In the genomic region with DNA sequence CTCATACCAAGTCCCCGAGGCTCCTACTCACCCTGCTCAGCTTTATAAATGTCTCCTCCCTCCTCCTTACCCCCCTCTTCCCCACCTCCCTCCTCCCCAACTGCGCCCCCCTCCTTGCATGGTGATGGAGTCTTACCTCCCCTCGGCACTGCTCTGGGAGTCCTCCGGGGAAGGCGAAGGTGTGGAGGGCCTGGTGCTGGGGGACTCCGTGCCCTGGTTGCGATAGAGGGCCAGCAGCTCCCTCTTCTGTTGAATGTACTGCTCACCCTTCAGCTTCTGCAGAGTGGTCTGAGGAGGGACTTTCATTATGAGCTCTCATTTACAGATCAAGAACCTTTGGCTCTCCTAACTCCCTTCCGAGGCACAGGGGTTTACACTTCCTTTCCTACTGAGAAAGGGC, we compare ENCODE assay signal across 9 mouse cellular contexts. TPM values are rescaled to one million over a fixed set of nuclear protein-coding genes. Genes with fewer than 3 reads are reported as not detected.
DNase-seq lines count a peak whose midpoint lies in the region; ATAC-seq lines count a peak whose summit lies in the region.
"Had no signal": no experiment of that assay in that cellular context is flagged by ENCODE, and none has a peak within 500 bp of the region (broad histone marks: within the 10 kb centered on the region; RNA-seq: fewer than 3 reads in every experiment).

No protein-coding gene starts in this region.

- H3K36me3 ChIP-seq in heart, embryonic 13.5 days = peaks cover 31% of the 10 kb centered on the region
- peaks cover 36% of the 10 kb centered on the region for H3K36me3 ChIP-seq in embryonic facial prominence, embryonic 13.5 days
- H3K36me3 ChIP-seq in limb, embryonic 13.5 days = peaks cover 34% of the 10 kb centered on the region

- peaks cover 21% of the 10 kb centered on the region for H3K4me1 ChIP-seq in heart, embryonic 13.5 days
- H3K4me1 ChIP-seq in embryonic facial prominence, embryonic 13.5 days = peaks cover 40% of the 10 kb centered on the region
- peaks cover 33% of the 10 kb centered on the region for H3K4me1 ChIP-seq in limb, embryonic 13.5 days

- peaks cover 47% of the 10 kb centered on the region for H3K27me3 ChIP-seq in heart, embryonic 13.5 days (replicated peaks)
- H3K27me3 ChIP-seq in embryonic facial prominence, embryonic 13.5 days = peaks cover 22% of the 10 kb centered on the region
- H3K27me3 ChIP-seq in limb, embryonic 13.5 days = peaks cover 34% of the 10 kb centered on the region
- H3K27me3 ChIP-seq: Patski had no signal

- H3K4me3 ChIP-seq in heart, embryonic 13.5 days = no peak overlapping the region
- no peak overlapping the region for H3K4me3 ChIP-seq in embryonic facial prominence, embryonic 13.5 days
- H3K4me3 ChIP-seq in limb, embryonic 13.5 days = no peak overlapping the region

- intact Hi-C loops in heart, postnatal 36 days (cut with DNase I) = loop anchor here (1.0 to 2.0 kb wide), 2 partner anchors 36 to 89 kb away; no protein-coding TSS in a partner anchor

- H3K27ac ChIP-seq in heart, embryonic 13.5 days (replicated peaks) = no peak overlapping the region
- H3K27ac ChIP-seq in embryonic facial prominence, embryonic 13.5 days = no peak overlapping the region
- no peak overlapping the region for H3K27ac ChIP-seq in limb, embryonic 13.5 days

- H3K9ac ChIP-seq in heart, embryonic 13.5 days = no peak overlapping the region
- H3K9ac ChIP-seq in embryonic facial prominence, embryonic 13.5 days = peak overlapping the region; percentile 7; the same call in 1 of the 2 replicates
- H3K9ac ChIP-seq in limb, embryonic 13.5 days = peak overlapping the region; percentile 55; the same call in 1 of the 2 replicates

- no peaks in the 10 kb centered on the region for H3K9me3 ChIP-seq in heart, embryonic 13.5 days
- no peaks in the 10 kb centered on the region for H3K9me3 ChIP-seq in embryonic facial prominence, embryonic 13.5 days
- H3K9me3 ChIP-seq in limb, embryonic 13.5 days = no peaks in the 10 kb centered on the region

- WGBS in heart, embryonic 13.5 days = 4% methylated on average over 8 of the region's 8 CpGs
- 7% methylated on average over 8 of the region's 8 CpGs for WGBS in embryonic facial prominence, embryonic 13.5 days
- WGBS in limb, embryonic 13.5 days = 2% methylated on average over 8 of the region's 8 CpGs

- no peak for ATAC-seq in heart, embryonic 13.5 days (ENCODE audit: extremely low read depth, insufficient number of reproducible peaks, low FRiP score, low TSS enrichment)
- no peak for ATAC-seq in embryonic facial prominence, embryonic 13.5 days (ENCODE audit: insufficient number of reproducible peaks, insufficient read depth, low FRiP score, low TSS enrichment, low read depth)
- peak; percentile 55 for ATAC-seq in limb, embryonic 13.5 days (ENCODE audit: low FRiP score, low read depth)
- ATAC-seq: Patski had no signal

- DNase-seq in heart, postnatal 36 days = no peak
- DNase-seq in ES-CJ7 (ENCODE audit: low read depth, low spot score) = peak; percentile 35
- DNase-seq in urinary bladder, postnatal 36 days (ENCODE audit: low spot score in 2 of 2) = no peak
- DNase-seq in left cerebral cortex, adult 9 months (ENCODE audit: low spot score in 2 of 2) = no peak
- no peak for DNase-seq in ovary, postnatal 36 days (ENCODE audit: low spot score)

- peak overlapping the region; percentile 35 for H3K4me2 ChIP-seq in heart, embryonic 13.5 days
- peak overlapping the region; percentile 20 for H3K4me2 ChIP-seq in embryonic facial prominence, embryonic 13.5 days
- peak overlapping the region; percentile 38 for H3K4me2 ChIP-seq in limb, embryonic 13.5 days (replicated peaks)

RNA-seq across cellular contexts. Expression of gene Tnfrsf1a, which starts 15.3 kb away (rescaled TPM):
- 39.0 and 43.8 TPM in 2 replicates for polyA plus RNA-seq in heart, embryonic 13.5 days (2015; fragmentation: Nextera tagmentation; extraction: Ambion mirVana)
- 10 to 100 TPM; 59.6 to 63.7 TPM for total RNA-seq in heart, postnatal 36 days (2021)
- polyA plus RNA-seq in embryonic facial prominence, embryonic 13.5 days (2015; fragmentation: Nextera tagmentation; extraction: Ambion mirVana) = 62.3 and 67.9 TPM in 2 replicates
- 68.7 and 71.4 TPM in 2 replicates for polyA plus RNA-seq in limb, embryonic 13.5 days (2015; fragmentation: Nextera tagmentation; extraction: Ambion mirVana)

RNA-seq across cellular contexts. Expression of gene Plekhg6, which starts 16.1 kb away (rescaled TPM):
- 0.10 and 0.11 TPM in 2 replicates for polyA plus RNA-seq in heart, embryonic 13.5 days (2015; fragmentation: Nextera tagmentation; extraction: Ambion mirVana)
- total RNA-seq in heart, postnatal 36 days (2021) = not detected
- 1.1 and 1.3 TPM in 2 replicates for polyA plus RNA-seq in embryonic facial prominence, embryonic 13.5 days (2015; fragmentation: Nextera tagmentation; extraction: Ambion mirVana)
- polyA plus RNA-seq in limb, embryonic 13.5 days (2015; fragmentation: Nextera tagmentation; extraction: Ambion mirVana) = 0.67 and 0.86 TPM in 2 replicates

RNA-seq across cellular contexts. Expression of gene Scnn1a, which starts 44.0 kb away (rescaled TPM):
- polyA plus RNA-seq in heart, embryonic 13.5 days (2015; fragmentation: Nextera tagmentation; extraction: Ambion mirVana) = 0.63 and 0.69 TPM in 2 replicates
- total RNA-seq in heart, postnatal 36 days (2021) = 1 to 10 TPM in 1 of 2 experiments, under 1 TPM in 1; 0.46 to 1.1 TPM
- 1.3 and 1.5 TPM in 2 replicates for polyA plus RNA-seq in embryonic facial prominence, embryonic 13.5 days (2015; fragmentation: Nextera tagmentation; extraction: Ambion mirVana)
- 1.1 and 1.4 TPM in 2 replicates for polyA plus RNA-seq in limb, embryonic 13.5 days (2015; fragmentation: Nextera tagmentation; extraction: Ambion mirVana)

RNA-seq across cellular contexts. Expression of gene Ltbr, which starts 50.8 kb away (rescaled TPM):
- polyA plus RNA-seq in heart, embryonic 13.5 days (2015; fragmentation: Nextera tagmentation; extraction: Ambion mirVana) = 42.9 and 43.5 TPM in 2 replicates
- 10 to 100 TPM; 28.8 to 31.3 TPM for total RNA-seq in heart, postnatal 36 days (2021)
- 33.1 TPM in 2 replicates for polyA plus RNA-seq in embryonic facial prominence, embryonic 13.5 days (2015; fragmentation: Nextera tagmentation; extraction: Ambion mirVana)
- polyA plus RNA-seq in limb, embryonic 13.5 days (2015; fragmentation: Nextera tagmentation; extraction: Ambion mirVana) = 45.1 and 46.2 TPM in 2 replicates
